Mouse (Mus musculus) cerebellum, adult 2 months (tissue): ENCODE measurements around the gene Grm8. TPM values are rescaled to one million over a fixed set of nuclear protein-coding genes. Genes with fewer than 3 reads are reported as not detected.

ENCODE experiments used
- DNase-seq, 2 experiments: peaks; one replicate each; pipeline ENCODE4 v3.0.0; 2021
- H3K27ac ChIP-seq: fragments of 200-500 bp; 2 replicates; pipeline ENCODE4 v1.5.1; 2012; ENCODE audit warnings: low read length, control low read depth, inconsistent platforms; ENCODE audit not compliant: insufficient read depth
- H3K27me3 ChIP-seq: fragments of 200-500 bp; 2 replicates; pipeline ENCODE4 v1.6.1; 2012; ENCODE audit warnings: inconsistent platforms, mild to moderate bottlenecking, low read length, moderate library complexity; ENCODE audit not compliant: control insufficient read depth, insufficient read depth
- H3K4me1 ChIP-seq: fragments of 200-500 bp; 2 replicates; pipeline ENCODE4 v1.6.1; 2011; ENCODE audit warnings: low read length; ENCODE audit not compliant: control insufficient read depth, insufficient read depth
- H3K4me3 ChIP-seq: fragments of 200-500 bp; replicated peaks from 2 replicates; pipeline ENCODE3; 2011; ENCODE audit warnings: mild to moderate bottlenecking, low read depth, low read length, control low read depth; ENCODE audit not compliant: insufficient read depth
- CTCF ChIP-seq: fragments of 200-500 bp; IDR thresholded peaks from 2 replicates; pipeline ENCODE4 v1.5.1; 2011; ENCODE audit warnings: low read depth, mild to moderate bottlenecking, control low read depth, low read length, moderate library complexity, borderline replicate concordance; ENCODE audit not compliant: insufficient read depth
- POLR2A ChIP-seq: fragments of 200-500 bp; IDR thresholded peaks from 2 replicates; pipeline ENCODE4 v1.6.1; 2011; ENCODE audit warnings: low read length, control low read depth, borderline replicate concordance; ENCODE audit not compliant: insufficient read depth
- whole genome bisulfite sequencing: fragments of 180-500 bp; shearing (Covaris S2); methylation state at CpG from one replicate; pipeline ENCODE4 v1.1.7; 2018; 5-methylcytosine and 5-hydroxymethylcytosine counted together
- polyA plus RNA-seq: library from polyadenylated mRNA; depleted of rRNA; stranded (reverse); fragments of >200 nt; gene quantifications from 2 replicates; pipeline ENCODE4 v1.2.3, GENCODE M21; 2012

The Grm8 gene
- polyA plus RNA-seq, 1 experiment, result 6.6 TPM

DNA sequence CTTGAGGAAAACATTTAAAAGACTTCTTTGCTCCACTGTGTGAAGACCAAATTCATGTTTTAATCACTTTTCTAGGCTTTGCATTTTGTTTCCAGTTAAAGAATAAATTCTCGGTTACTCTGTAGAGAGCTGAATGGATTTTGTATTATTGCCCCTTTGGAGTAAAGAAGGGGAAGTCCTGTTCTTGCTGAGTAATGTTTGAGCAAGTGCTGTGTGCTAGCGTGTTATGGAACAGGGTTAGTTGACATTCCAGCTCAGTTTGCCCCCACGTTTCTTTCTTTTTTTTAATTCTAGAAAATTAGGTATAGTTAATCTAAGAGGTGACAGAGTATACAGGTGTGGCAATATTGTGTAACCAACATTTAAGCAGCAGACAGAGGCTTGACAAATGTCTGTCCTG is 35.0 kb downstream of the Grm8 start:
- 87% methylated on average over 3 of the region's 3 CpGs for WGBS
- TF ChIP-seq POLR2A, result no peak
- no peak for TF ChIP-seq CTCF
- H3K27ac ChIP-seq, result no peak overlapping the region
- H3K4me1 ChIP-seq, result no peaks in the 10 kb centered on the region
- DNase-seq, result no peak
- H3K4me3 ChIP-seq, result no peak overlapping the region
- no peaks in the 10 kb centered on the region for H3K27me3 ChIP-seq

GRCm38 (mm10) chr6:28092511-28092910 is 42.5 kb downstream of the Grm8 start:
- WGBS, result 78% methylated on average over 6 of the region's 6 CpGs

DNA sequence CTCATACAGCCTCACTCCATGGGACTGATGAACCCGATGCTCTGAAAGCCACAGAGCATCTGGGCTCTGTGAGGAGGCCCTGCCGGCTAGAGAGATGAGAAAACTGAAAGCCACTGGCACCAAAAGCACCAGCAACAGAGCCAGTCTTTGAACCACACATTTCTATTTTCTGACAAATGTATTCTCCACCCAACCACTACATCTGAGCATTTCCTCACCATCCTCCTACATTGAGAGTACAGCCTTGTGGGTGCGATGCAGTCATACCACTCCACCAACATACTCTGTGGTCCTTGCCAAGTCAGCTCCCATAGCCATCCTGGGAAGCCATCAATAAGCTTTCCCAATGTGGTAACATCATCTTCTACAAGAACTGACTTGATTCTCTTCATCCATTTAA is 43.1 kb downstream of the Grm8 start:
- no peak overlapping the region for H3K27ac ChIP-seq
- H3K4me1 ChIP-seq, result no peaks in the 10 kb centered on the region
- DNase-seq, result no peak
- TF ChIP-seq POLR2A (no peak), CTCF (no peak)
- WGBS, result 73% methylated on average over 3 of the region's 3 CpGs
- H3K4me3 ChIP-seq, result no peak overlapping the region
- no peaks in the 10 kb centered on the region for H3K27me3 ChIP-seq

More at GRCm38 (mm10) chr6:28092511-28092910, 42.5 kb downstream of the Grm8 start:
- H3K4me1 ChIP-seq, result no peaks in the 10 kb centered on the region
- no peak for DNase-seq
- no peaks in the 10 kb centered on the region for H3K27me3 ChIP-seq
- no peak overlapping the region for H3K4me3 ChIP-seq
- no peak for TF ChIP-seq POLR2A
- TF ChIP-seq CTCF, result no peak
- no peak overlapping the region for H3K27ac ChIP-seq

DNA sequence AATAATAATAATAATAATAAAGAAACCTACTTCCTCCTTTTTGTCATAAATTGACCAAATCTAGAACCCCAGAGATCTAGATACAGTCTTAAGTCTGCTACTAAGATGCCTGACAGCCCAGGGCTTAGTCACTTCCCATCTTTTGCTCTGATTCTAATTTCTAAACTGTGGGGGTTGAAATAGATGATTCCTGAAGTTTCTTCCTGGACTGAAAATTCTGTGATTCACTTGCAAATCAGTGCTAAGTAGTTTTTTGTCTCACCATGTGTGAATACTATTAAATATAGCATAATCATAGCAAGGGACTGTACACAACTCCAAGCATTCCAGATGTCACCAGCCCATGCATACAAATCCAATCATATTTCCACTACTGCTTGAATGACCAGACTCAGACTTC is 44.0 kb downstream of the Grm8 start:
- TF ChIP-seq CTCF (no peak), POLR2A (no peak)
- Histone ChIP-seq H3K4me3 (no peak overlapping the region), H3K4me1 (no peaks in the 10 kb centered on the region), H3K27me3 (no peaks in the 10 kb centered on the region), H3K27ac (no peak overlapping the region)
- no peak for DNase-seq

DNA sequence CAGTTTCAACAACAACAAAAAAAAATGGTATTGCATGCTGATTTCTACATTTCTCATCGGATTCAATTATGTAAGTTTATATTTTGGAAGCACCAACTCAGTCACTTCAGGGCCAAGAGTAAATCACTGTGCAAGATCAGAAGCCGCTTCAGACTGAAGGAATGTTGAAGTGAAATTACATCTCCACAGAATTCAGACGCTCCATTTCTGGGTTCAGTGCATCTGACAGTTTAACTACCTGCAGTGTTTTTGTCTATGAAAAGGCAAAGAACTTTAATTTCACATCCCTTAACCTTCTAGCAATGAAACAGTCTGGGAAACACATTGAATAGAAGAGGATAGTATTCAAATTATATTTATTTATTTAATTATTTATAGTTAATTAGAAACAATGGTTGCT is 59.4 kb downstream of the Grm8 start:
- Histone ChIP-seq H3K4me3 (no peak overlapping the region), H3K27me3 (no peaks in the 10 kb centered on the region), H3K27ac (no peak overlapping the region), H3K4me1 (no peaks in the 10 kb centered on the region)
- no peak for DNase-seq
- WGBS, result 70% methylated on average over 3 of the region's 3 CpGs
- TF ChIP-seq CTCF (no peak), POLR2A (no peak)

DNA sequence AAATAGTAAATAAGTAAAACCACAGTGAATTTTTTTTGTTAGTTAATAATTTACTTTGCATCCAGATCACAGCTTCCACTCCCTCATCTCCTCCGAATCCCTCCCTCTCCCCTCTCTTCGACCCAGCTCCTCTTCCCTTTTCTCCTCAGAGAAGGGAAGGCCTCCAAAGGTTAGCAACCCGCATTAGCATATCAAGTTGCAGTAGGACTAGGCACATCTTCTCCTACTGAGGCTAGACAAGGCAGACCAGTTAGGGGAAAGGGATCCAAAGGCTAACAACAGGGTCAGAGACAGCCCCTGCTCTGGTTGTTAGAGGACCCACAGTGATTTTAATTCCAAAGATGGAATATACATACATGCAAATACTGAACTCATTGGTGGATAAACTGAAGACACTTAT is 60.5 kb downstream of the Grm8 start:
- TF ChIP-seq CTCF (no peak), POLR2A (no peak)
- 48% methylated on average over 3 of the region's 3 CpGs for WGBS
- no peak for DNase-seq
- no peaks in the 10 kb centered on the region for H3K27me3 ChIP-seq
- no peak overlapping the region for H3K27ac ChIP-seq
- no peaks in the 10 kb centered on the region for H3K4me1 ChIP-seq
- H3K4me3 ChIP-seq, result no peak overlapping the region

DNA sequence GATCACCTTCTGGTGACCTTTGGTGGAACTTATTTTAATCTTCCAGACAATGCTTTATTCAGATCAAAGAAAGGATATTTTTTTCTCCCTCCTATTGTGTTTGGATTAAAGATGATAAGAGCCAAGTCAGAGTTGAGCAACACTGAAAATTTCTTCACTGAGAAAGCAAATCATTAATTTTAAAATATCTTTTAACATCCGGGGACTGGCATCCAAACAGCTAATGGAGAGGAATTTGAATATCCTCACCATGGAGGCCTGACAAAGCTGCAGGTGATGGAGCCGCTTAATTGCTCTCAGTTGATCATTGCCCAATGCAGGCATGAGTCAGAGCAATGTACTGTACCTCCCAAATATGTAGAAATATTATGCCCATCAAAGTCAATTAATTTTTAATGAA is 83.0 kb downstream of the Grm8 start:
- Histone ChIP-seq H3K27me3 (no peaks in the 10 kb centered on the region), H3K27ac (no peak overlapping the region), H3K4me3 (no peak overlapping the region), H3K4me1 (no peaks in the 10 kb centered on the region)
- 57% methylated on average over 2 of the region's 2 CpGs for whole genome bisulfite sequencing
- DNase-seq, result no peak
- no peak for TF ChIP-seq CTCF
- no peak for TF ChIP-seq POLR2A

GRCm38 (mm10) chr6:28042339-28042738 is 92.6 kb downstream of the Grm8 start:
- Histone ChIP-seq H3K27ac (no peak overlapping the region), H3K4me3 (no peak overlapping the region), H3K4me1 (no peaks in the 10 kb centered on the region), H3K27me3 (no peaks in the 10 kb centered on the region)
- 87% methylated on average over 3 of the region's 3 CpGs for WGBS
- TF ChIP-seq POLR2A (no peak), CTCF (no peak)
- DNase-seq, result no peak
